Mouse (Mus musculus) C2C12 (cell line): Measurements from ENCODE around the gene Entpd6. TPM values are rescaled to one million over a fixed set of nuclear protein-coding genes. Genes with fewer than 3 reads are reported as not detected.

Experiments used
- H3K27me3 ChIP-seq: one replicate; pipeline ENCODE4 v1.6.1; 2011; ENCODE audit not compliant: control insufficient read depth, insufficient read depth, insufficient read length
- H3K36me3 ChIP-seq: one replicate; pipeline ENCODE4 v1.6.1; 2011; ENCODE audit not compliant: control insufficient read depth, insufficient read depth
- H3K4me3 ChIP-seq: one replicate; pipeline ENCODE4 v1.5.1; 2011; ENCODE audit warnings: mild to moderate bottlenecking, control low read depth; ENCODE audit not compliant: poor library complexity, insufficient read depth, severe bottlenecking
- H3K79me2 ChIP-seq: one replicate; pipeline ENCODE4 v1.6.1; 2011; ENCODE audit not compliant: control insufficient read depth, insufficient read depth
- H3K79me3 ChIP-seq: one replicate; pipeline ENCODE4 v1.6.1; 2011; ENCODE audit warnings: low read depth, control low read depth
- H3ac ChIP-seq: one replicate; pipeline ENCODE3; 2011; ENCODE audit warnings: low read depth; ENCODE audit not compliant: control insufficient read depth, insufficient read length
- CEBPB ChIP-seq: IDR thresholded peaks from one replicate; pipeline ENCODE4 v1.6.1; 2011; ENCODE audit warnings: low read depth, mild to moderate bottlenecking, control low read depth, moderate library complexity
- CTCF ChIP-seq: IDR thresholded peaks from one replicate; pipeline ENCODE4 v1.5.1; 2011; ENCODE audit not compliant: control insufficient read depth, insufficient read depth, insufficient read length
- FOSL1 ChIP-seq: IDR thresholded peaks from one replicate; pipeline ENCODE4 v1.8.0; 2011; ENCODE audit warnings: mild to moderate bottlenecking, low read length; ENCODE audit not compliant: poor library complexity, insufficient read depth, severe bottlenecking
- MAX ChIP-seq: IDR thresholded peaks from one replicate; pipeline ENCODE4 v1.6.1; 2011; ENCODE audit warnings: mild to moderate bottlenecking, control low read depth
- MYOD1 ChIP-seq: IDR thresholded peaks from one replicate; pipeline ENCODE4 v1.6.1; 2011; ENCODE audit warnings: low read depth; ENCODE audit not compliant: control insufficient read depth, insufficient read length
- MYOG ChIP-seq: IDR thresholded peaks from one replicate; pipeline ENCODE4 v1.6.1; 2011; ENCODE audit not compliant: control insufficient read depth, insufficient read length; ENCODE audit errors: extremely low read depth
- USF1 ChIP-seq: IDR thresholded peaks from one replicate; pipeline ENCODE4 v1.6.1; 2011; ENCODE audit warnings: low read depth, mild to moderate bottlenecking, control low read depth, moderate library complexity
- long read RNA-seq, 2 experiments: library from polyadenylated mRNA; unstranded; transcript quantifications; one replicate each; pipeline ENCODE4 v2.0.0; 2019 to 2020
- polyA plus RNA-seq: library from polyadenylated mRNA; unstranded; fragments of >200 nt; fragmentation: generic; extraction: Trizol; gene quantifications from one replicate; pipeline ENCODE4 v1.2.1, GENCODE M21; 2012; ENCODE audit warnings: missing spikeins

The Entpd6 gene
- 10.3 TPM for polyA plus RNA-seq
- long read RNA-seq, experiment 1, partial matches to known transcripts, result 0 of 5 reads
- long read RNA-seq, experiment 1, other reads (novel, unspliced or antisense), result 3 of 5 reads
- long read RNA-seq, experiment 2, transcript Entpd6-201 (14 exons, 2,540 nt), result major isoform, 49 of 90 reads
- long read RNA-seq, experiment 2, partial matches to known transcripts, result 3 of 90 reads
- long read RNA-seq, experiment 2, other reads (novel, unspliced or antisense), result 36 of 90 reads

DNA sequence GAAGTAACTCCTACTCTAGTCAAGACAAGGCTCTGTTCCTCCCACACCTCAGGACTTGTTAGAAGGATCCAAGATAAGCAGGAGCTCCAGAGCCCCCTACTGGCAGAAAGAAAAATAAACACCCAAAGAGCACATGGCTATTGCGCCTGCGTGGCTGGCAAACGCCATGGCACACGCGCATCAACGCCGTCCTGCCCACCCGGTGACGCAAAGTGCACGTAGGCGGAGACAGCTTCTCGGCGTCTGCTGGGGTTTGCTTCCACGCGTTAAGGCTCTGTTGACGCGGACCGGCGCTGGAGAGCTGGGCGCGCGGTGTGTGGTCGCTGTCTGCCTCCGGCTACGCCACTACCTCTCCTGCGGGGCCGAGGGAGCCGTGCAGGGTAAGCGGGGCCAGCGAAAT is at the start of gene Entpd6:
Entpd6 (plus strand) TSS at position 189 of the 400 bp plus-strand sequence.
- H3K79me3 ChIP-seq, result no peaks in the 10 kb centered on the region
- H3K27me3 ChIP-seq, result peaks cover 19% of the 10 kb centered on the region
- peaks cover 10% of the 10 kb centered on the region for H3K79me2 ChIP-seq
- H3K4me3 ChIP-seq, result peak within 1 kb of the TSS; percentile 69
- H3K36me3 ChIP-seq, result no peaks in the 10 kb centered on the region
- H3ac ChIP-seq, result peak within 1 kb of the TSS; percentile 88
- no peak for TF ChIP-seq USF1
- TF ChIP-seq CEBPB, result no peak
- TF ChIP-seq MAX, result peak; percentile 76
- peak; percentile 55 for TF ChIP-seq CTCF

DNA sequence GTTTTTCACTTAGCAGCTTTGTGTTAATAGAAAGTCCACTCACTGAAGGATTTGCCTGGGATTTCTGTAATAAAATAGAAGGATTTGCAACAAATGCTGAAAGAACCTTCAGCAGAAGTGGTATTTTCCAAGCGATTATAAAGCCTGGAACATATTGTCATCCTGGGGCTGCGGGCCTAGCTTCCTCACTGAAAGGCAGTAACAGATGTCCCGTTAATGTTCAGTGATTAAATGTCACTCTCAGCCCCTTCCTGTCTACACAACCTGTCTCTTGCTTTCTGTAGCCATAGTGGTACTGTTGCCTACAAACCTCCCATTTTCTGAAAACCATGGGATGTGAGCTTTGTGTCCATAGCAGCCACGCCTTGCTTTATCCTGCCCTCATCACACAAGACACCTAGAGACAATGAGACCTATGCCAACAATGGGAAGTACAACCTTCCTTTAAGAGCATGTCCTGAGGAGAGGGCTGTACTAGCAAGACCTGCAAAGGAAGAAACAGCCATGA is 36.6 kb upstream of the Entpd6 start:
- TF ChIP-seq CTCF, result no peak
- no peak for TF ChIP-seq FOSL1
- TF ChIP-seq MYOD1, result no peak
- TF ChIP-seq MYOG, result no peak
- TF ChIP-seq CEBPB, result no peak
- no peak for TF ChIP-seq MAX
- H3K79me3 ChIP-seq, result no peaks in the 10 kb centered on the region
- H3K4me3 ChIP-seq, result no peak overlapping the region
- H3ac ChIP-seq, result no peak overlapping the region
- H3K27me3 ChIP-seq, result no peaks in the 10 kb centered on the region
- no peaks in the 10 kb centered on the region for H3K36me3 ChIP-seq
- no peaks in the 10 kb centered on the region for H3K79me2 ChIP-seq

- no peaks in the 10 kb centered on the region for H3K36me3 ChIP-seq
- no peak overlapping the region for H3ac ChIP-seq
- no peaks in the 10 kb centered on the region for H3K79me2 ChIP-seq
- H3K27me3 ChIP-seq, result no peaks in the 10 kb centered on the region
- no peaks in the 10 kb centered on the region for H3K79me3 ChIP-seq
- no peak for TF ChIP-seq CEBPB
- no peak for TF ChIP-seq FOSL1
- TF ChIP-seq MYOD1, result no peak
- TF ChIP-seq USF1, result no peak
- TF ChIP-seq MAX, result no peak
- TF ChIP-seq MYOG, result no peak
- no peak for TF ChIP-seq CTCF
- H3K4me3 ChIP-seq, result no peak overlapping the region
Measured at GRCm38 (mm10) chr2:150735756-150736576, 12.9 kb upstream of the Entpd6 start.

DNA sequence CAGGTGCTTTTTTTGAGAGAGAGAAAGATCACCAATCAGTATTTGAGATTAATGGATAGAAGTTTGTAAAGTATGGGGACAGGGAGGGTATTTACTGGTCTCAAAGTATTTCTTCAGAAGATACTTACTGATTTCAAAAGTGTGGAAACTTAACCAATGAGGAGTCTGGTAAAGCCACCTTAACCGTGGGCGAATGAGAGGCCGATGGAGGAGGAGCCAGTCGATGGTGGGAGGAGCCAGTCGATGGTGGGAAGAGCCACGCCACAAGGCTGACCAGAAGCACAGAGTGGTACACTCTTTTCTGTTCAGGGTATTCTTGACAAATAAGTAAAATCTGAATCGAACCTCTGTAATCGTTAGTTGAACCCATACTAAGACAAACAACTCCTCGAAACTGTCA is 11.0 kb upstream of the Entpd6 start:
- no peaks in the 10 kb centered on the region for H3K79me2 ChIP-seq
- peaks cover 4% of the 10 kb centered on the region for H3K27me3 ChIP-seq
- TF ChIP-seq CEBPB (no peak), USF1 (no peak), FOSL1 (no peak), MAX (no peak), MYOD1 (no peak), CTCF (no peak), MYOG (no peak)
- H3K36me3 ChIP-seq, result no peaks in the 10 kb centered on the region
- no peak overlapping the region for H3ac ChIP-seq
- H3K79me3 ChIP-seq, result no peaks in the 10 kb centered on the region
- no peak overlapping the region for H3K4me3 ChIP-seq

DNA sequence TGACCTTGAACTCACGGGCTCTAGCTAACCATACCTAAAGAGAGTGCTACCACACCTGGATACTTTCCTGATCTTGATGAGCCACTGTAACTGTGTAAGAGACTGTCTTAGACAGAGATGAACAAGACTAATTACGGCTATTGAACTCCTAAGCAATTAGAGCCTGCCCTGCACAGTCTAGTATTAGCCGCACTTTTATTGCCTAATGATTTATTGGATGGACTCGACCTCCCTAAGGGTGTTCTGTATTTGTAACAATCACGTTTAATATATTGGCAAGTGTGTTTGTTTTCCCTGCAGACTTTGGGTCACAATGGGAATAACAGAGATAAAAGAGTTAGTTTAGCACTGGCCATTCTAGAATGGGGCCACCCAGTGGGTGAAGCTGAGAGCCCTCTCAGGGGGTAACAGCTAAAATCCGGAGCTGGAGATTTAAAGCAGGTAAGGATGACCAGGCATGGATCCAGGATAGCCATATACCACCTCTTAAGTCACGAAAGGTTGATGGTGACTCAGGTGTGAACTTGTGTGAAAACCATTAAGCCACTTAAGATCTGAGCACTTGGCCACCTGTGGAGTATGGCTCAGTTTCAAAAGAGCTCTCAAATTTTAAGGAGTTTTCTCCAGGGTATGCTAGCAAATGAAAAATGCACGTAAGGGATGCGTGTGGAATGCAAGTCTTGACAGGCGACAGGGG is 8.5 kb upstream of the Entpd6 start:
- no peaks in the 10 kb centered on the region for H3K79me3 ChIP-seq
- H3K4me3 ChIP-seq, result no peak overlapping the region
- no peaks in the 10 kb centered on the region for H3K79me2 ChIP-seq
- no peak overlapping the region for H3ac ChIP-seq
- H3K36me3 ChIP-seq, result no peaks in the 10 kb centered on the region
- TF ChIP-seq CTCF (no peak), MYOG (no peak), MAX (no peak), CEBPB (no peak), USF1 (no peak), MYOD1 (no peak), FOSL1 (no peak)
- peaks cover 11% of the 10 kb centered on the region for H3K27me3 ChIP-seq
